Mouse (Mus musculus): ENCODE measurements around the gene Lbp.

DNA sequence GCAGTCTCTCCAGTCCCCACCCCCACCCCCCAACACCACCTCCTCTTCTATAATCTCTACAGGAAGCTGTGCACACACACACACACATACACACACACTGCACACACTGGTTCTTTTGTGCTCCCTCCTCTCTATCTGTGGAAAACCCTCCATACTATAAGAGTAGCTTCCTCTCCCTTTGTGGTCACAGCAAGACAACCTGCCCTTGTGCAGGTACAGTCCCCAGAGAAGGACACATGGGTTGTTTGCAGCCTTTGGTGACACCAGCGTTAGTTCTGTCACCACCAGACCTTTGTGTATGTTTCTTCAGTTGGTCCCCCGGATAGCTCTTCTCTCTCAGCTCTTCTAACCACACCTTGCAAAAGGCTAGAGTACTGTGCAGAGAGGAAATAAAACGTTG, 16.6 kb downstream of the Lbp start:
- TF ChIP-seq CTCF (IDR thresholded peaks at IDR 0.05; ENCODE audit: low read depth) (no peak), EP300 (IDR thresholded peaks at IDR 0.05; ENCODE audit: low read depth) (no peak)
